Mouse (Mus musculus): ENCODE results near the gene Sgcg. TPM values are rescaled to one million over a fixed set of nuclear protein-coding genes. Genes with fewer than 3 reads are reported as not detected.

Sgcg gene
- total RNA-seq (2021) = 100 to 1,000 TPM; 237 to 263 TPM

GRCm38 (mm10) chr14:61258352-61258751 is at the start of gene Sgcg:
Sgcg (minus strand) TSS chr14:61258490.
- intact Hi-C loops (cut with DNase I) = no loop called here
- DNase-seq = peak; percentile 48 to 58

GRCm38 (mm10) chr14:61303969-61304609 is 45.8 kb upstream of the Sgcg start:
- no peak for DNase-seq
- intact Hi-C loops (cut with DNase I) = no loop called here

- intact Hi-C loops (cut with DNase I) = no loop called here
- DNase-seq = no peak
Observed at GRCm38 (mm10) chr14:61302428-61302827, 44.1 kb upstream of the Sgcg start.

GRCm38 (mm10) chr14:61301323-61301722 is 43.0 kb upstream of the Sgcg start:
- DNase-seq = no peak
- intact Hi-C loops (cut with DNase I) = no loop called here

- intact Hi-C loops (cut with DNase I) = loop anchor here (10.0 kb wide), 1 partner anchor 165 kb away; the partner anchor contains the start of gene Sacs
- no peak for DNase-seq
Observed at GRCm38 (mm10) chr14:61299810-61300209, 41.5 kb upstream of the Sgcg start.

GRCm38 (mm10) chr14:61294738-61295079 is 36.4 kb upstream of the Sgcg start:
- intact Hi-C loops (cut with DNase I) = loop anchor here (1.0 to 10.0 kb wide), 3 partner anchors 52 to 496 kb away; partner anchors contain the start of gene Sacs

GRCm38 (mm10) chr14:61293884-61294737 is 35.8 kb upstream of the Sgcg start:
- DNase-seq = peak; percentile 65 to 74
- intact Hi-C loops (cut with DNase I) = loop anchor here (1.0 to 10.0 kb wide), 3 partner anchors 52 to 495 kb away; partner anchors contain the start of gene Sacs

More at GRCm38 (mm10) chr14:61294738-61295079, 36.4 kb upstream of the Sgcg start:
- peak in 1 of 2 experiments; percentile 57 for DNase-seq

- intact Hi-C loops (cut with DNase I) = loop anchor here (10.0 kb wide), 1 partner anchor 156 kb away; the partner anchor contains the start of gene Sacs
- no peak for DNase-seq
Observed at GRCm38 (mm10) chr14:61290664-61291063, 32.4 kb upstream of the Sgcg start.

GRCm38 (mm10) chr14:61288606-61289286 is 30.5 kb upstream of the Sgcg start:
- DNase-seq = no peak
- intact Hi-C loops (cut with DNase I) = no loop called here

- intact Hi-C loops (cut with DNase I) = loop anchor here (5.0 kb wide), 1 partner anchor 36 kb away; no protein-coding TSS in a partner anchor
- no peak for DNase-seq
Observed at GRCm38 (mm10) chr14:61278676-61279300, 20.5 kb upstream of the Sgcg start.

- DNase-seq = peak; percentile 34 to 66
- intact Hi-C loops (cut with DNase I) = loop anchor here (5.0 kb wide), 1 partner anchor 35 kb away; no protein-coding TSS in a partner anchor
Observed at GRCm38 (mm10) chr14:61277285-61277684, 19.0 kb upstream of the Sgcg start.

- intact Hi-C loops (cut with DNase I) = loop anchor here (5.0 kb wide), 1 partner anchor 32 kb away; no protein-coding TSS in a partner anchor
- DNase-seq = no peak
Observed at GRCm38 (mm10) chr14:61274414-61275198, 16.3 kb upstream of the Sgcg start.

GRCm38 (mm10) chr14:61267908-61268475 is 9.7 kb upstream of the Sgcg start:
- peak; percentile 22 to 41 for DNase-seq
- intact Hi-C loops (cut with DNase I) = no loop called here

- intact Hi-C loops (cut with DNase I) = no loop called here
- no peak for DNase-seq
Observed at GRCm38 (mm10) chr14:61259084-61259483, 794 bp upstream of the Sgcg start.

- DNase-seq = peak in 1 of 2 experiments; percentile 38
Observed at GRCm38 (mm10) chr14:61252596-61253388, 5.5 kb downstream of the Sgcg start.

GRCm38 (mm10) chr14:61246444-61246843 is 11.8 kb downstream of the Sgcg start:
- intact Hi-C loops (cut with DNase I) = no loop called here
- DNase-seq = peak in 1 of 2 experiments; percentile 23

More at GRCm38 (mm10) chr14:61252596-61253388, 5.5 kb downstream of the Sgcg start:
- intact Hi-C loops (cut with DNase I) = no loop called here

GRCm38 (mm10) chr14:61242611-61243010 is 15.7 kb downstream of the Sgcg start:
- no peak for DNase-seq
- intact Hi-C loops (cut with DNase I) = loop anchor here (1.0 to 5.0 kb wide), 2 partner anchors 35 to 52 kb away; no protein-coding TSS in a partner anchor

- no peak for DNase-seq
- intact Hi-C loops (cut with DNase I) = no loop called here
Observed at GRCm38 (mm10) chr14:61238751-61239150, 19.5 kb downstream of the Sgcg start.
